Mouse (Mus musculus) left cerebral cortex, adult 18-20 months (tissue): ENCODE data around the gene A930018P22Rik. TPM values are rescaled to one million over a fixed set of nuclear protein-coding genes. Genes with fewer than 3 reads are reported as not detected.
"Not testable (repeated sequence)": the region's sequence is repeated elsewhere in the genome, so short reads cannot be mapped to it uniquely, and the experiment has no call there.

ENCODE experiments used
- DNase-seq, 2 experiments: peaks; one replicate each; pipeline ENCODE4 v3.0.0; 2021 to 2022; ENCODE audit warnings: low spot score in 2 of 2, mixed read lengths in 1 of 2
- long read RNA-seq, 2 experiments: library from polyadenylated mRNA; stranded (forward); transcript quantifications; one replicate each; pipeline ENCODE4 v2.0.0; 2021
- total RNA-seq, 2 experiments: library from RNA; stranded (reverse); gene quantifications; 2 replicates each; pipeline ENCODE4 v1.2.3; 2021

The A930018P22Rik gene
- not detected for total RNA-seq
- long read RNA-seq, experiment 1 = 0 reads
- long read RNA-seq, experiment 2 = 0 reads

GRCm38 (mm10) chr2:104122505-104123378, at the start of gene A930018P22Rik:
A930018P22Rik (plus strand) TSS chr2:104122769.
- peak; percentile 85 to 88 for DNase-seq

DNA sequence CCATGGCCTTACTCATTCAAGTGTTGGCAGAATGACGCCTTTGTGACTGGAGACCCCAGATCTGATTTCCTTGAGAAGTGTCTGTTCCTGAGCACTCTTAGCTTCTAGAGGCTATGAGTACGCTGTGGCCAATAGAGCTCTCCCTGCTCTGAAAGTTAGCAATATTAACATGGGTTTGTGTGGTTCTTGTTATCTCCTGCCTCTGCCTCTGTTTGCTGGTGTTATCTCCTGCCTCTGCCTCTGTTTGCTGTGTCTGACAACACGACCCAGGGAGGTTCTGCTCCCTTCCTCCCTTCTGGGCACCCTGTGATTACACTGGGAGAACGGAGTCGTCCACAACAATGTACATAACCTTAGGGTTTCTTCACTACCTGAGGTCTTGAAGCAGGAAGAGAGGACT, 44.3 kb upstream of the A930018P22Rik start:
- not testable (repeated sequence) for DNase-seq

DNA sequence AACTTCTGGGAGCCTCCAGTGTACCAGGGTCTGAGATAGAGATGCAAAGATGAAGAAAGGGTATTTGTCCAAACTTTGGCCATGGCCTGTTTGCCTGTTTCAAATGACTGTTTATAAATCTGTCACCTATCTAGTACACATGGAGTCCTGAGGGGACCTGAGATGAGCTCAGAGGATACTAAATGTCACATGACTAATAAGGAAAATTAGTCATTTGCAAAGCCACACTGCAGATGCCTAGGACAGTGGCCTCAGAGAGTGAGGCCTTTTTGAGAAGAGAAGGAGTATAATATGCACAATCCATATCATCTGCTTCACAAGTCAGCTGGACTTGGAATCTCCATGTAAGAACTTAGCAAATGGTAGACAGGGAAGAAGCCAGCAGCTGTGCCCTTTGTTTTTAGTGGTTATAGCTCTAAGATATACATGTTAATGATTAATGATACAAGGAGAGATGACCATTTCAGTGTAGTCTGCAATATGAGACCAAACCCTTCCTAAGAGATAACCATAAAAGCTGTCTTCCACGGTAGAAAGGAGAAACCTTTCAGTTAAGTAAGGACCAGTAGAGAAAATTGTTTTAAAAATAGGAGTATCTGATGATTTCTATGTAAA, 41.0 kb upstream of the A930018P22Rik start:
- DNase-seq = not testable (repeated sequence)

- no peak for DNase-seq
These were observed 40.1 kb upstream of the A930018P22Rik start for GRCm38 (mm10) chr2:104082474-104082873.

DNA sequence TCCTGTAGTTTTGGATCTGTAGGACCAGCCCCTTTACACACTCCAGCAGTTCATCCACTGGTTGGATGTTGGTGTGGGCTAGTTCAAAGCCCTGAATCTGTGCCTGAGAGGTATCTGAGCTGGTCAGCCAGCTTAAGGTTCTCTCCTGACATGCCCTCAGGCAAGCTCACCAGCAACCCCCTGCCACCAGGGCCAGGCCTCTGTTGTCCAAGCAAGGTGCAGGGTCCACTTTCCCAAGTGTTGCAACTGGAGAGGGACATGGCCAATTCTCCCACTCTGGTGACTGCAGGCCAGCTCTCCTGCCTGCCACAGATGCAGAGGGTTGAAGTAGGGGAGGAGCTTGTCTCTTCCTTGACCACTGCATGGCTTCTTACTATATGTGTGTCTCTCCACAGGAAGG, 38.5 kb upstream of the A930018P22Rik start:
- DNase-seq = not testable (repeated sequence)

DNA sequence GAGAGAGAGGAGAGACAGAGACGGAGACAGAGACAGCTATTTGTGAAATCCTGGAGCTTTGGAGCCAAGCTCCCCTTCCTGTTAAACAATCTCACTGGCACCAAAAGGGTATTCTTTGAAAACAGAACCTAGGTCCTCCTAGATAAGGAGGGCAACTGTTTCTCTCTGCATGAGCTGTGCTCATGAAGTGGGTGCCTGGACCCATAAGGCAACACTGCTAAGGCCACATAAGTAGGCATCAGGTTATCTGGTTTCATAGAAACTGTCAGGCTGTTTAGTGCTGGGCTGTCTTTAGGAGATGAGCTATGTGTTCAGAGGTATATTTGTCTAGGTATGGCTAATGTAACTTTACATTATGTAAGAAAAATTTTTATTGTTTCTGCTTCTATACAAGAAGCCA, 35.0 kb upstream of the A930018P22Rik start:
- not testable (repeated sequence) for DNase-seq

DNA sequence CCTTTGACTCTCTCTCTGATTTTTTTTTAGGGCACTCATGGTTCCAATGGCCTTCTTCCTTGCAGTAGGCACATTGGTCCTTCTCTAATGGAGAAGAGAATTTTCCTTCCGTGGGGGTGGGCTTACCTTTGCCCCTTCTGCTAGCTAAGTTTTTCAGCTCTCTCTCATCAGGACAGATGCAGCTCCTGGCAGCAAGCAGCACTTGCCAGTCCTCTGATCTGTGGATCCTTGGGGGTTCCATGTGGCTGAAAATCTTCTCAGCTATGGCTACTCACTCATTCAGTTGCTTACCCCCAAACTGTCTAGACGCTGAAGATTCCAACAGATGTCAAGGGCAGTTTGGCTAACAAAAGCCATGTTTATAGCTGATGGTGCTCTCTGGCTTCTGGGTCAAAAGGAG, 29.3 kb upstream of the A930018P22Rik start:
- no peak for DNase-seq

- DNase-seq = peak; percentile 37 to 48
These were observed 26.8 kb upstream of the A930018P22Rik start, which contains the start of gene Cd59a for GRCm38 (mm10) chr2:104095741-104096213. Cd59a (plus strand) TSS chr2:104095801.

DNA sequence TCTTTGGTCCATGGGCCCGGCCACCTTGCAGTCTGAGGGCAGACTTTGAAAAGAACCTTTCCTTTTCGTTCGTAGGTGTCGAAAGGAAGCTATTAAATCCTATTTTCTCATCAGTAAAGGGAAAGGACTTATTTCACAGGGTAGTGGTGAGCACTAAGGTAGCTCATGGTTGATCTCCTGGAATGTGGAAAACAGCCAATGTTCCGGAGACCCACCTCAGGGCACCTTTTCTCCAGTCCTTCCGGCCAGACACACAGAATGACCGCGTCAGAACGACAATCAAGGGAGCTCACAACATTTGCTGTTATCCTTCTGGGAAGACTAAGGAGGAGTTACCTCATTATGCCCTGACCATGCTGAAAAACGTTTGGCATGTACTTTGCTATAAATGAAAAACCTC, 26.3 kb upstream of the A930018P22Rik start:
- DNase-seq = no peak

GRCm38 (mm10) chr2:104096796-104097195, 25.8 kb upstream of the A930018P22Rik start:
- DNase-seq = not testable (repeated sequence)

DNA sequence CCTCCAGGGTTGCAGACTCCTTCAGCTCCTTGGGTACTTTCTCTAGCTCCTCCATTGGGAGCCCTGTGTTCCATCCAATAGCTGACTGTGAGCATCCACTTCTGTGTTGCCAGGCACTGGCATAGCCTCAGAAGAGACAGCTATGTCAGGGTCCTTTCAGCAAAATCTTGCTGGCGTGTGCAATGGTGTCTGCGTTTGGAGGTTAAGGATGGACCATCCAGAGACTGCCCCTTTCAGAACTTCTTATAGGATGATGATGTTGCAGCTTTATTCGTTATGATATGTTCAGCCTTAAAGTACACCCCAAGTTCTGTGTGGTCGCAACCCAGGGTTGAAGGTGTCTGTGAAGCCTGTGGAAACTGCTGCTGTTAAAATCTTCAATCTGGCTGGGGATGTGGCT, 25.2 kb upstream of the A930018P22Rik start:
- not testable (repeated sequence) for DNase-seq

DNA sequence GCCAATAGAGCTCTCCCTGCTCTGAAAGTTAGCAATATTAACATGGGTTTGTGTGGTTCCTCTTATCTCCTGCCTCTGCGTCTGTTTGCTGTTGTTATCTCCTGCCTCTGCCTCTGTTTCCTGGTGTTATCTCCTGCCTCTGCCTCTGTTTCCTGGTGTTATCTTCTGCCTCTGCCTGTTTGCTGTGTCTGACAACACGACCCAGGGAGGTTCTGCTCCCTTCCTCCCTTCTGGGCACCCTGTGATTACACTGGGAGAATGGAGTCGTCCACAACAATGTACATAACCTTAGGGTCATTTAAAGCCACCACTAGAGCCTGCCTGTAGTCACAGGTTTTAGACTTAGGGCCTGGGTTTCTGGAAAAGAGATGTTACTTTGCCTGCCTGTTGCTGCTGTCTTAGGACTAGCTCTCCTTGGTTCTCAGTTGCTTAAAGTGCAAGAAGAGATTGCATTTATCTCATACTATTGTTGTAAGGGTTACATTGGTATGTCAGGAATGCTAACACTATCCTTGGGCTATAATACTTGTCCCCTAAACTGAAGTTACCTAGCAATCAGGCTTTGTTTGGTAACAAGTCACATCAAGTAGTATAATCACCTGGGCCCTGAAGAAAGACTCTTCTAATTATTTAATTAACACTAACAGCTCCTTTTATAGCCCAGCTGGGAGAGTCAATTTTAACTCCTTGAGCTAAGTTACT, 23.9 kb upstream of the A930018P22Rik start:
- DNase-seq = no peak

DNA sequence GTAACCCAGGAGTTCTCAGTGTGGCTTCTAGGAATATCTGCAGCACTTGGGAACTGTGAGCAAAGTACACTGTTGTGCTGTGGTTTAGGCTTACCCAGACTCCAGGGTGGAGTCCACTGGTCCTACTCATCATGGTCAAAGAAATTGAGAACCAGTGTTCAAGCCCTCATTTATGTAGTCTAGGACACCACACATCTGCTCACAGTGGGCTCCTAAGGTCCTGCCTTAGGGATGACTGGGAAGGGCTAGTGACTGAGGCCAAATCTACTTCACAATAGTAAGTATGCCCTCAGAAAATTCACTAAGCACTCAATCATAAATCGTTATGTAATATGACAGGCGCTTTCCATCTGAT, 23.4 kb upstream of the A930018P22Rik start:
- DNase-seq = no peak

DNA sequence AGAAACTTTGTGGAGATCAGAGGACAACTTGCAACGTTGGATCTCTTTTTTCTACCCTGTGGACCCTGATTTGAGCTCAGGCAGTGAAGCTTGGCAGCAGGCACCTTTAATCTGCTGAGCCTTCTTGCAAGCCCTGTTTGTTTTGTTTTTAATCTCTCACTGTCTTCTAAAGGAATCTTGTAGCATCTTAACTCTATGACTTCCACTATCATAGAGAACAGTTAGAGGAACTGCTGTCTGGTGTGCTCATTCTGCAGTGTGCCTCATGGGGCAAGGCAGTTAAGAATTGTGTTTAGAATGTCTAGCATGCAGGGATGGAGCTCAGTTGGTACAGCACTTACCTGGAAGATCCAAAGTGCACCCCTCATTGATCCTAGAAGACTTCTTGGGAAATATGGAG, 22.6 kb upstream of the A930018P22Rik start:
- no peak for DNase-seq

- DNase-seq = no peak
These were observed 17.8 kb upstream of the A930018P22Rik start for GRCm38 (mm10) chr2:104104800-104105199.

- DNase-seq = not testable (repeated sequence)
These were observed 13.5 kb upstream of the A930018P22Rik start for GRCm38 (mm10) chr2:104109021-104109420.

- no peak for DNase-seq
These were observed 13.0 kb upstream of the A930018P22Rik start for GRCm38 (mm10) chr2:104109528-104109927.

DNA sequence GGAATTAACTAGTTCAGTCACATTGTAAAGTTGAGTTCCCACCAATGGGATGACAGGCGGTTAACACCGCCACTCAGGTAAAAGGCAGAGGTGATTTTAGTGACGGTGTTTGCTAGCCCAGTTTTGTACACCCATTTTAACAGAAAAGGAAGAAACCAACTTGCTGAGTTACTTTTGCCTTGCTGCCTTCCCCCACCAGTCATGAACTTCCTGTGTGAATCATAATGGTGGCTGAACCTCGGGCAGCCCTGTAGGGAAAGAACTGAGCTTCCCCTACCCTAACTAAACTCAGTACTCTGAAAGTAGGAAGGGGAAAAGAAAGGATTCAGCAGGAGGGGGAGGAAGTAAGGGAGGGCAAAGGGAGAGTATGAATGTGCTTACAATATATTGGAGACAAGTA, 12.5 kb upstream of the A930018P22Rik start:
- DNase-seq = no peak

DNA sequence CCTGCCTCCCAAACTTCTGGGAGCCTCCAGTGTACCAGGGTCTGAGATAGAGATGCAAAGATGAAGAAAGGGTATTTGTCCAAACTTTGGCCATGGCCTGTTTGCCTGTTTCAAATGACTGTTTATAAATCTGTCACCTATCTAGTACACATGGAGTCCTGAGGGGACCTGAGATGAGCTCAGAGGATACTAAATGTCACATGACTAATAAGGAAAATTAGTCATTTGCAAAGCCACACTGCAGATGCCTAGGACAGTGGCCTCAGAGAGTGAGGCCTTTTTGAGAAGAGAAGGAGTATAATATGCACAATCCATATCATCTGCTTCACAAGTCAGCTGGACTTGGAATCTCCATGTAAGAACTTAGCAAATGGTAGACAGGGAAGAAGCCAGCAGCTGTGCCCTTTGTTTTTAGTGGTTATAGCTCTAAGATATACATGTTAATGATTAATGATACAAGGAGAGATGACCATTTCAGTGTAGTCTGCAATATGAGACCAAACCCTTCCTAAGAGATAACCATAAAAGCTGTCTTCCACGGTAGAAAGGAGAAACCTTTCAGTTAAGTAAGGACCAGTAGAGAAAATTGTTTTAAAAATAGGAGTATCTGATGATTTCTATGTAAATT, 11.3 kb upstream of the A930018P22Rik start:
- DNase-seq = not testable (repeated sequence)

GRCm38 (mm10) chr2:104113563-104113962, 9.0 kb upstream of the A930018P22Rik start:
- not testable (repeated sequence) for DNase-seq

DNA sequence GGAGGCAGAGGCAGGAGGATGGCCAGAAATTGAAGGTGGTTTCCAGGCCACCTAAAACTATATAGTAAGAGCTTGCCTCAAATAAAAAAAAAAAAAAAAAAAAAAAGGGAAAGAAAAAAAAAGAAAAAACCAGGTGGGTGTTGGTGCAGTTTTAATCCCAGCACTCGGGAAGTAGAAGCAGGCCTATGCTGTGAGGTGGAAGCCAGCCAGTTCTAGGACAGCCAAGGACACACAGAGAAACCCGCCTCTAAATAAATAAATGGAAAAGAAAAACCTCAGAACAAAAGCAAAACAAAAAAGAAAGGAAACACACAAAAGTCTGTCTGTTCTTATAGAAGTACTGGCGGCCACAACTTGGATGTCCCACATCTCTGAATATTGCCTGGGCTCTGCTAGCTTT, 7.7 kb upstream of the A930018P22Rik start:
- DNase-seq = no peak
